18 mouse cellular contexts compared by ENCODE assay signal in the genomic region with DNA sequence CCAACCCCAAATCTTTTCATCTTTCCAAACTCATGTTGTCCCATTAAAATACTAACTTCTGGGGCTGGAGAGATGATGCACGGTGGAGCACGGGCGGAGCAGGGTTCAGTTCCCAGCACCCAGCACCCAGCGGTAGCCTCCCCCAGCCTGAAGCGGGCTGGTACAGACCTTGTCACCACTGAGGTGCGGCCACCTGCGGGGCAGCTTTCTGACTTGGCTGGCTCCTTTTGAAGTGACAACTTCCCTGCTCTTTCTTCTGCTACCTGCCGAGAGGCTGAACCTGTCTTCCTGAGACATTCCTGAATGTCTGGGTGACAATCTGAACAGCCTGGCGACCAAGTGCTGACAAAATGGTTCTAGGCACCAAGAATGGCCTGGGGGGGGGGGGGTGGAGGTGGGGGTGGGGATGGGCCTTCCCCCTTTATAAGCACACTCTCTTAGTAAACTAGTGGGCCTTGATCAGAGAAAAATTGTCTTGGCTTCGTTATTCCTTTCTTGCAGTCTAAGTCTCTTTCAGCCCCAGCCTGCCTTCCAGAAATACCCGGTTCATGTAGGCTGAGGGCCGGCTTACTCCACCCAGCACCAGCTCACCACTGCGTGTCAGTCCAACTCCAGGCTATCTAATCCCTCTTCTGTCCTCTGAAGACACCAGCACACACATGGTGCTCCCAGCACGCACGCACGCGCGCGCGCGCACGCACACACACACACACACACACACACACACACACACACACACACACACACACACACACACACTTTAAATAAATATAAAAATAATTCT. TPM values are rescaled to one million over a fixed set of nuclear protein-coding genes. Genes with fewer than 3 reads are reported as not detected.
DNase-seq lines count a peak whose midpoint lies in the region; ATAC-seq lines count a peak whose summit lies in the region.
"Had no signal": no experiment of that assay in that cellular context is flagged by ENCODE, and none has a peak within 500 bp of the region (broad histone marks: within the 10 kb centered on the region; RNA-seq: fewer than 3 reads in every experiment).

No protein-coding gene starts in this region.

- H3K4me1 ChIP-seq in lung, embryonic 16.5 days (replicated peaks; ENCODE audit: control insufficient read depth, insufficient read depth, low read length): peaks cover 20% of the 10 kb centered on the region
- H3K4me1 ChIP-seq in liver, embryonic 12.5 days: peaks cover 90% of the 10 kb centered on the region
- H3K4me1 ChIP-seq in limb, embryonic 10.5 days: peaks cover 22% of the 10 kb centered on the region

- WGBS in lung, embryonic 16.5 days: 17% methylated on average over 22 of the region's 22 CpGs
- 36% methylated on average over 22 of the region's 22 CpGs for WGBS in liver, embryonic 12.5 days (ENCODE audit: insufficient replicate concordance)
- 23% methylated on average over 22 of the region's 22 CpGs for WGBS in limb, embryonic 10.5 days

- peaks cover 9% of the 10 kb centered on the region; the same call in 1 of the 2 replicates for H3K27me3 ChIP-seq in lung, embryonic 16.5 days (ENCODE audit: control insufficient read depth, insufficient read depth, low read depth, low read length)
- no peaks in the 10 kb centered on the region for H3K27me3 ChIP-seq in liver, embryonic 12.5 days (replicated peaks)
- peaks cover 47% of the 10 kb centered on the region for H3K27me3 ChIP-seq in limb, embryonic 10.5 days (ENCODE audit: low read depth, poor library complexity, severe bottlenecking)

- H3K36me3 ChIP-seq in lung, embryonic 16.5 days (ENCODE audit: control insufficient read depth, insufficient read depth, low read length): no peaks in the 10 kb centered on the region
- H3K36me3 ChIP-seq in liver, embryonic 12.5 days: no peaks in the 10 kb centered on the region
- no peaks in the 10 kb centered on the region for H3K36me3 ChIP-seq in limb, embryonic 10.5 days
- H3K36me3 ChIP-seq: forebrain, embryonic 15.5 days had no signal

- H3K4me2 ChIP-seq in lung, embryonic 16.5 days (ENCODE audit: low read depth, low read length): no peak overlapping the region
- H3K4me2 ChIP-seq in liver, embryonic 12.5 days: peak overlapping the region; percentile 99
- H3K4me2 ChIP-seq: forebrain, embryonic 15.5 days; midbrain, embryonic 11.5 days; neural tube, embryonic 13.5 days had no signal

- no peaks in the 10 kb centered on the region for H3K9me3 ChIP-seq in lung, embryonic 16.5 days (ENCODE audit: control insufficient read depth, low read length)
- H3K9me3 ChIP-seq in liver, embryonic 12.5 days (replicated peaks): no peaks in the 10 kb centered on the region
- no peaks in the 10 kb centered on the region for H3K9me3 ChIP-seq in limb, embryonic 10.5 days (replicated peaks)
- H3K9me3 ChIP-seq: forebrain, embryonic 15.5 days; neural tube, embryonic 13.5 days had no signal

- no peak overlapping the region for H3K4me3 ChIP-seq in lung, embryonic 16.5 days (ENCODE audit: low read length)
- H3K4me3 ChIP-seq in liver, embryonic 12.5 days: peak overlapping the region; percentile 95; the same call in 1 of the 2 replicates
- no peak overlapping the region for H3K4me3 ChIP-seq in limb, embryonic 10.5 days
- H3K4me3 ChIP-seq: forebrain, embryonic 15.5 days; neural tube, embryonic 13.5 days had no signal

- ATAC-seq in lung, embryonic 16.5 days (ENCODE audit: low read depth): no peak
- ATAC-seq in liver, embryonic 12.5 days: no peak; the same call in 1 of the 2 replicates
- ATAC-seq: CD4-positive, CD25-positive, alpha-beta regulatory T cell, adult 4 months; forebrain, embryonic 15.5 days; inflammation-experienced regulatory T-cells, adult 6 months had no signal

- H3K9ac ChIP-seq in lung, embryonic 16.5 days (ENCODE audit: low read length): no peak overlapping the region
- H3K9ac ChIP-seq in liver, embryonic 12.5 days: peak overlapping the region; percentile 90
- H3K9ac ChIP-seq: forebrain, embryonic 15.5 days; neural tube, embryonic 13.5 days had no signal

- no peak for DNase-seq in lung, postnatal 10 days
- DNase-seq in R1 (ENCODE audit: low read depth, low spot score): peak; percentile 72
- DNase-seq in cerebellum, adult 8-10 months: no peak
- DNase-seq in limb, embryonic 10.5 days (ENCODE audit: low spot score): no peak
- no peak for DNase-seq in adrenal gland, adult 18-20 months (ENCODE audit: low spot score in 2 of 2)
- DNase-seq: cerebellum, postnatal 14 days; gastrocnemius, postnatal 36 days; kidney, adult 9 months; kidney, postnatal 4 days; right cerebral cortex, postnatal 25 days had no signal

- H3K27ac ChIP-seq in lung, embryonic 16.5 days (ENCODE audit: low read length): peak overlapping the region; percentile 77
- peak overlapping the region; percentile 99 for H3K27ac ChIP-seq in liver, embryonic 12.5 days
- H3K27ac ChIP-seq in limb, embryonic 10.5 days: no peak overlapping the region
- H3K27ac ChIP-seq: forebrain, embryonic 15.5 days; macrophage; neural tube, embryonic 13.5 days had no signal

RNA-seq across cellular contexts. Expression of a gene that starts 2.4 kb away (rescaled TPM):
- polyA plus RNA-seq in lung, embryonic 16.5 days (2015; fragmentation: Nextera tagmentation; extraction: Ambion mirVana): 5.8 and 6.0 TPM in 2 replicates
- polyA plus RNA-seq in liver, embryonic 12.5 days (2016; fragmentation: Nextera tagmentation; extraction: Ambion mirVana): 20.2 and 20.9 TPM in 2 replicates
- 6.2 and 6.5 TPM in 2 replicates for polyA plus RNA-seq in limb, embryonic 10.5 days (2016; fragmentation: Nextera tagmentation; extraction: Ambion mirVana)
- 10 to 100 TPM; 19.4 TPM for total RNA-seq in adrenal gland, adult 18-20 months (2021)

RNA-seq across cellular contexts. Expression of a gene that starts 43.5 kb away (rescaled TPM):
- polyA plus RNA-seq in lung, embryonic 16.5 days (2015; fragmentation: Nextera tagmentation; extraction: Ambion mirVana): 12.8 and 13.0 TPM in 2 replicates
- 3.6 and 4.1 TPM in 2 replicates for polyA plus RNA-seq in liver, embryonic 12.5 days (2016; fragmentation: Nextera tagmentation; extraction: Ambion mirVana)
- polyA plus RNA-seq in limb, embryonic 10.5 days (2016; fragmentation: Nextera tagmentation; extraction: Ambion mirVana): 12.5 and 12.9 TPM in 2 replicates
- 10 to 100 TPM; 10.8 to 12.7 TPM for total RNA-seq in adrenal gland, adult 18-20 months (2021)
